Mouse (Mus musculus) ES-E14 (cell line): ENCODE data around the gene Snx8.

Source experiments
- CHD2 ChIP-seq: IDR thresholded peaks from 2 replicates; pipeline ENCODE4 v1.6.1; 2014; ENCODE audit warnings: mild to moderate bottlenecking, low read depth, low read length, inconsistent platforms
- MAFK ChIP-seq: IDR thresholded peaks from 2 replicates; pipeline ENCODE4 v1.6.1; 2014; ENCODE audit warnings: mild to moderate bottlenecking, low read depth, low read length, inconsistent platforms; ENCODE audit not compliant: insufficient read depth
- ZC3H11A ChIP-seq: IDR thresholded peaks from 2 replicates; pipeline ENCODE4 v1.6.1; 2012; ENCODE audit warnings: low read depth, mild to moderate bottlenecking, inconsistent platforms, low read length, borderline replicate concordance
- ZNF384 ChIP-seq: IDR thresholded peaks from 2 replicates; pipeline ENCODE4 v1.6.1; 2012; ENCODE audit warnings: low read depth, low read length, inconsistent platforms

DNA sequence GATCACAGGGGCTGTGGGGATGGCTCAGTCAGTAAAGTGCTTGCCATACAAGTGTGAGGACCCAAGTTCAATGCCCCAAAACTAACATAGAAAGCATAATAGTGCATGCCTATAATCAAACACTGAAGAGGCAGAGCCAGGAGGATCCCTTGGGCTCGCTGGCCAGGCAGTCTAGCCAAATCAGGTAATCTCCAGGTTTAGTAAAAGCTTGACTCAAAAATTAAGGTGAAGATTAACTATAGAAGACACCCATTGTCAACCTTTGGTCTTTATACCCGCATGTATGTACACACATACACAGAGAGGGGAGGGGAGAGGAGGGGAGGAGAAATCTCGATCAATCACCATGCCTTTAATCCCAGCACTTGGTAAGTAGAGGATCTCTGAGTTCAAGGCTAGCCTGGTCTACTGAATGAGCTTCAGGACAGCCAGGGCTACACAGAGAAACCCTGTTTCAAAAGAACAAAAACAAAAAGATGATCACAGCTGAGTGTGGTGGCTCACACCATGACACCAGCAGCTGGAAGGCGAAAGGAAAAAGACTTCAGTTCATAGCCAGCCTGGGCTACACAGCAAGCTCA is 13.7 kb downstream of the Snx8 start:
- TF ChIP-seq CHD2 (no peak), ZNF384 (no peak), MAFK (no peak), ZC3H11A (no peak)
